Mouse (Mus musculus) forebrain, embryonic 11.5 days (tissue): ENCODE measurements at regions not wholly inside any gene's neighbourhood (a gene's known extent, or its start where the extent isn't known, plus 50 kb on each side); places are given as distances from the start of the nearest gene placed in this dataset.

Experiments
- ATAC-seq: fragments of 200-750 bp; cut with Nextera tagmentation; replicated peaks from 2 replicates; pipeline ENCODE4 v1.8.0; 2017; ENCODE audit warnings: moderate TSS enrichment; ENCODE audit not compliant: low FRiP score
- DNase-seq: peaks from one replicate; pipeline ENCODE4 v3.0.0-alpha.2; 2017; ENCODE audit warnings: low spot score
- H3K27ac ChIP-seq: fragments of 300-500 bp; sonication (generic); 2 replicates; pipeline ENCODE4 v1.5.1; 2014; ENCODE audit warnings: low read depth, low read length
- H3K27me3 ChIP-seq: fragments of 300-500 bp; sonication (generic); 2 replicates; pipeline ENCODE4 v1.6.1; 2014; ENCODE audit warnings: mild to moderate bottlenecking, low read length, mixed read lengths; ENCODE audit not compliant: control insufficient read depth, insufficient read depth
- H3K36me3 ChIP-seq: fragments of 300-500 bp; sonication (generic); 2 replicates; pipeline ENCODE4 v1.6.1; 2014; ENCODE audit warnings: mild to moderate bottlenecking, low read length, moderate library complexity, mixed read lengths; ENCODE audit not compliant: control insufficient read depth, insufficient read depth
- H3K4me1 ChIP-seq: fragments of 300-500 bp; sonication (generic); replicated peaks from 2 replicates; pipeline ENCODE4 v1.6.1; 2014; ENCODE audit warnings: low read length, mixed read lengths; ENCODE audit not compliant: control insufficient read depth, insufficient read depth
- H3K4me2 ChIP-seq: fragments of 300-500 bp; sonication (generic); 2 replicates; pipeline ENCODE4 v1.6.1; 2014; ENCODE audit warnings: low read depth, mild to moderate bottlenecking, low read length, moderate library complexity, mixed read lengths; ENCODE audit not compliant: severe bottlenecking
- H3K4me3 ChIP-seq: fragments of 300-500 bp; sonication (generic); 2 replicates; pipeline ENCODE4 v1.5.1; 2014; ENCODE audit warnings: low read depth, low read length
- H3K9ac ChIP-seq: fragments of 300-500 bp; sonication (generic); 2 replicates; pipeline ENCODE4 v1.6.1; 2014; ENCODE audit warnings: low read length
- H3K9me3 ChIP-seq: fragments of 300-500 bp; sonication (generic); 2 replicates; pipeline ENCODE4 v1.6.1; 2016; ENCODE audit warnings: low read length, mixed read lengths; ENCODE audit not compliant: control insufficient read depth
- WGBS: fragments of 180-500 bp; shearing (Covaris S2); extraction: QIAGEN DNeasy Blood & Tissue Kit; methylation state at CpG from one replicate; pipeline ENCODE4 v1.1.7; 2014; 5-methylcytosine and 5-hydroxymethylcytosine counted together

- H3K9ac ChIP-seq: no peak overlapping the region
- DNase-seq (no peak), ATAC-seq (no peak)
- no peak overlapping the region for H3K27ac ChIP-seq
- no peak overlapping the region for H3K4me2 ChIP-seq
- H3K27me3 ChIP-seq: no peaks in the 10 kb centered on the region
- no peaks in the 10 kb centered on the region for H3K9me3 ChIP-seq
- 80% methylated on average over 6 of the region's 6 CpGs for WGBS
- H3K4me3 ChIP-seq: no peak overlapping the region
- no peaks in the 10 kb centered on the region for H3K36me3 ChIP-seq
- no peaks in the 10 kb centered on the region for H3K4me1 ChIP-seq
These were observed 295.2 kb upstream of the Ano5 start for GRCm38 (mm10) chr7:51215487-51216232.

GRCm38 (mm10) chr7:51216233-51216605 lies 294.6 kb upstream of the Ano5 start:
- H3K36me3 ChIP-seq: no peaks in the 10 kb centered on the region
- no peaks in the 10 kb centered on the region for H3K27me3 ChIP-seq
- H3K9ac ChIP-seq: no peak overlapping the region
- no peak for DNase-seq
- no peaks in the 10 kb centered on the region for H3K9me3 ChIP-seq
- H3K4me1 ChIP-seq: no peaks in the 10 kb centered on the region
- no peak overlapping the region for H3K27ac ChIP-seq
- ATAC-seq: no peak
- no peak overlapping the region for H3K4me3 ChIP-seq
- H3K4me2 ChIP-seq: no peak overlapping the region
- WGBS: 81% methylated on average over 3 of the region's 3 CpGs

- ATAC-seq (no peak), DNase-seq (no peak)
- no peak overlapping the region for H3K4me3 ChIP-seq
- no peak overlapping the region for H3K27ac ChIP-seq
- no peak overlapping the region for H3K4me2 ChIP-seq
- no peaks in the 10 kb centered on the region for H3K4me1 ChIP-seq
- WGBS: 94% methylated on average over 4 of the region's 4 CpGs
- no peaks in the 10 kb centered on the region for H3K36me3 ChIP-seq
- no peak overlapping the region for H3K9ac ChIP-seq
- H3K27me3 ChIP-seq: no peaks in the 10 kb centered on the region
- no peaks in the 10 kb centered on the region for H3K9me3 ChIP-seq
These were observed 289.5 kb upstream of the Ano5 start for GRCm38 (mm10) chr7:51221351-51221750.

GRCm38 (mm10) chr7:51221806-51222205 lies 289.0 kb upstream of the Ano5 start:
- Histone ChIP-seq H3K4me2 (no peak overlapping the region), H3K9ac (no peak overlapping the region), H3K9me3 (no peaks in the 10 kb centered on the region), H3K4me1 (no peaks in the 10 kb centered on the region), H3K36me3 (no peaks in the 10 kb centered on the region), H3K27ac (no peak overlapping the region), H3K27me3 (no peaks in the 10 kb centered on the region), H3K4me3 (no peak overlapping the region)
- WGBS: 79% methylated on average over 1 of the region's 1 CpGs
- DNase-seq (no peak), ATAC-seq (no peak)

- H3K27me3 ChIP-seq: no peaks in the 10 kb centered on the region
- H3K4me3 ChIP-seq: no peak overlapping the region
- H3K36me3 ChIP-seq: no peaks in the 10 kb centered on the region
- no peak overlapping the region for H3K9ac ChIP-seq
- ATAC-seq (no peak), DNase-seq (no peak)
- 80% methylated on average over 5 of the region's 5 CpGs for WGBS
- no peak overlapping the region for H3K27ac ChIP-seq
- no peaks in the 10 kb centered on the region for H3K9me3 ChIP-seq
- no peak overlapping the region for H3K4me2 ChIP-seq
- no peaks in the 10 kb centered on the region for H3K4me1 ChIP-seq
These were observed 283.7 kb upstream of the Ano5 start for GRCm38 (mm10) chr7:51227136-51227535.

- Histone ChIP-seq H3K9ac (no peak overlapping the region), H3K4me1 (no peaks in the 10 kb centered on the region), H3K36me3 (no peaks in the 10 kb centered on the region), H3K27ac (no peak overlapping the region), H3K27me3 (no peaks in the 10 kb centered on the region), H3K4me2 (no peak overlapping the region), H3K4me3 (no peak overlapping the region), H3K9me3 (no peaks in the 10 kb centered on the region)
- DNase-seq (no peak), ATAC-seq (no peak)
- 84% methylated on average over 4 of the region's 4 CpGs for WGBS
These were observed 276.2 kb upstream of the Ano5 start for GRCm38 (mm10) chr7:51234616-51235015.

- no peak overlapping the region for H3K27ac ChIP-seq
- H3K27me3 ChIP-seq: no peaks in the 10 kb centered on the region
- no peak overlapping the region for H3K9ac ChIP-seq
- no peak for ATAC-seq
- no peak overlapping the region for H3K4me2 ChIP-seq
- H3K9me3 ChIP-seq: no peaks in the 10 kb centered on the region
- no peaks in the 10 kb centered on the region for H3K4me1 ChIP-seq
- 85% methylated on average over 2 of the region's 2 CpGs for WGBS
- H3K4me3 ChIP-seq: no peak overlapping the region
- H3K36me3 ChIP-seq: no peaks in the 10 kb centered on the region
- no peak for DNase-seq
These were observed 263.1 kb upstream of the Ano5 start for GRCm38 (mm10) chr7:51247695-51248094.

GRCm38 (mm10) chr7:51254461-51254860 lies 256.4 kb upstream of the Ano5 start:
- H3K27me3 ChIP-seq: no peaks in the 10 kb centered on the region
- H3K9ac ChIP-seq: no peak overlapping the region
- no peak overlapping the region for H3K27ac ChIP-seq
- no peaks in the 10 kb centered on the region for H3K4me1 ChIP-seq
- no peaks in the 10 kb centered on the region for H3K9me3 ChIP-seq
- 57% methylated on average over 2 of the region's 2 CpGs for WGBS
- DNase-seq (no peak), ATAC-seq (0 out of 2 replicates have a peak, but pooled peaks have one; percentile 42)
- H3K36me3 ChIP-seq: no peaks in the 10 kb centered on the region
- no peak overlapping the region for H3K4me2 ChIP-seq
- no peak overlapping the region for H3K4me3 ChIP-seq

- no peak overlapping the region for H3K4me2 ChIP-seq
- H3K9me3 ChIP-seq: no peaks in the 10 kb centered on the region
- no peak for DNase-seq
- H3K27me3 ChIP-seq: no peaks in the 10 kb centered on the region
- 43% methylated on average over 2 of the region's 2 CpGs for WGBS
- H3K27ac ChIP-seq: no peak overlapping the region
- no peaks in the 10 kb centered on the region for H3K4me1 ChIP-seq
- 0 out of 2 replicates have a peak, but pooled peaks have one; percentile 12 for ATAC-seq
- no peaks in the 10 kb centered on the region for H3K36me3 ChIP-seq
- H3K4me3 ChIP-seq: no peak overlapping the region
- no peak overlapping the region for H3K9ac ChIP-seq
These were observed 251.5 kb upstream of the Ano5 start for GRCm38 (mm10) chr7:51259160-51259831.
